Mouse (Mus musculus): ENCODE results near the gene Arhgap21.

DNA sequence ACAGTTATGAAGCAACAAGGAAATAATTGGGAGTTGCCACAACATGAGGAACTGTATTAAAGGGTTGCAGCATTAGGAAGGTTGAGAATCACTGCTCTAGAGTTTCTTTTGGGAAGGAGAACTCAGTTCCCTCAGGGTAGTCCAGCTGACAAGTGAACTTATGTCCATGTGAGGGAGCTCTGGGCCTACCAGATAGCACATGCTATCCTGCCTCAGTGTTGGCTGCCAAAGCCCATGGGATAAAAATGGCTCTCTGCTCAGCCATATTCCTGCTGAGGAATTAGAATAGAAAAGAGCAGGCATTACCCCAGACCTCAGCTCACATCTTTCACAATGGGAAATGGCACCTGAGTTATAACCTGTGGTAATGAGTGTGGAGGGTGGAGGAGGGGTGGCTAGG is 142.4 kb downstream of the Arhgap21 start:
- TF ChIP-seq CTCF (IDR thresholded peaks at IDR 0.05; ENCODE audit: low read depth) (no peak), EP300 (optimal IDR thresholded peaks at IDR 0.05) (no peak)
